Mouse (Mus musculus): ENCODE data around the gene Phactr2. TPM values are rescaled to one million over a fixed set of nuclear protein-coding genes. Genes with fewer than 3 reads are reported as not detected.

Gene Phactr2
- polyA plus RNA-seq, 1 experiment from 2014 or later = 28.1 TPM

GRCm38 (mm10) chr10:13274699-13275098 is 199.5 kb downstream of the Phactr2 start:
- no peak overlapping the region for H3K4me3 ChIP-seq (ENCODE audit: inconsistent target)
- 95% methylated on average over 4 of the region's 4 CpGs for WGBS (ENCODE audit: missing documents)
- 0 out of 2 replicates have a peak overlapping the region, but pooled peaks have one; percentile 32 for H3K27ac ChIP-seq

GRCm38 (mm10) chr10:13273756-13274155 is 200.5 kb downstream of the Phactr2 start:
- H3K27ac ChIP-seq = peak overlapping the region; percentile 32
- H3K79me2 ChIP-seq (ENCODE audit: inconsistent target) = no peaks in the 10 kb centered on the region
- H3K36me3 ChIP-seq (ENCODE audit: inconsistent target) = no peaks in the 10 kb centered on the region
- 11% methylated on average over 1 of the region's 1 CpGs for WGBS (ENCODE audit: missing documents)
- H3K4me3 ChIP-seq (ENCODE audit: inconsistent target) = no peak overlapping the region

More at GRCm38 (mm10) chr10:13274699-13275098, 199.5 kb downstream of the Phactr2 start:
- Histone ChIP-seq H3K79me2 (ENCODE audit: inconsistent target) (no peaks in the 10 kb centered on the region), H3K36me3 (ENCODE audit: inconsistent target) (no peaks in the 10 kb centered on the region)

DNA sequence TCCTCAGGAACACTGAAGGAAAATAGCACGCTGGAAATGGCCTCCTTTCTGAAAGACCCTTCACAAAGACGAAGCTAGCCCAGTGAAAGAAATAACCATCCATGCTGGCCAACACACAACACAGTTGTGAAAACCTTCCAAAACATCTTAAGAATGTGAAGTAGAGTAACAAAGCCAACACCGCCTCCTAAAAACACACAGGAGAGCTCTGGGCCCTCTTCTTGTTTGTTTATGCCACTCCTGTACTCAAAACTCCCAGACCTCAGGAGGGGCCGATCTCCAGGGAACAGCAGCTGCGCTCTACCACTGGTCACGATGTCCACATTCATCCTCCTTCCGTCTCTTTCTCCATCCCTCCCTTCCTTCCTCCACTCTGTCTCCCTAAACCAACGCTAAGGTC is 202.5 kb downstream of the Phactr2 start:
- Histone ChIP-seq H3K27ac (no peak overlapping the region), H3K4me3 (ENCODE audit: inconsistent target) (no peak overlapping the region)
- WGBS (ENCODE audit: missing documents) = 94% methylated on average over 8 of the region's 8 CpGs

GRCm38 (mm10) chr10:13271099-13271498 is 203.1 kb downstream of the Phactr2 start:
- H3K27ac ChIP-seq = no peak overlapping the region
- no peaks in the 10 kb centered on the region for H3K79me2 ChIP-seq (ENCODE audit: inconsistent target)
- whole genome bisulfite sequencing (ENCODE audit: missing documents) = 89% methylated on average over 7 of the region's 7 CpGs
- no peak overlapping the region for H3K4me3 ChIP-seq (ENCODE audit: inconsistent target)
- no peaks in the 10 kb centered on the region for H3K36me3 ChIP-seq (ENCODE audit: inconsistent target)

More for the DNA sequence above, 202.5 kb downstream of the Phactr2 start:
- Histone ChIP-seq H3K36me3 (ENCODE audit: inconsistent target) (no peaks in the 10 kb centered on the region), H3K79me2 (ENCODE audit: inconsistent target) (no peaks in the 10 kb centered on the region)

DNA sequence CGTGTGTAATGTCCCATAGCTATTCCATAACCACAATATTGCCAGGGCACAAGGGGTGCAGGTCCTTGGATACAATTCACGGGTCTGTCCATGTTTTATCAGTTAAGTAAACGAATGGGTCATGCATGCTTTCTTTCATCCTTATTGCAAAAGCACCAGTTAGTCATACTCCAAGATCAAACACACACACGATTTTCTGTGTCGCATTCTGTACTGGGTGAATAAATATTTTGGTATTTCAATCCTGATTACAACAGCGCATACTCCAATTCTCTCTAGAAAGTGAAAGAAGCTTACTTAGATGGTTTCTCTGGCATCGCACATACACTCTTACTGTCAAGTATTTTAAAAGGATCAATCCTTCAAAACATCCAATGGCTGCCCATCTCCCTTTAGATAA is 203.9 kb downstream of the Phactr2 start:
- Histone ChIP-seq H3K4me3 (ENCODE audit: inconsistent target) (no peak overlapping the region), H3K79me2 (ENCODE audit: inconsistent target) (no peaks in the 10 kb centered on the region), H3K27ac (no peak overlapping the region), H3K36me3 (ENCODE audit: inconsistent target) (no peaks in the 10 kb centered on the region)
- WGBS (ENCODE audit: missing documents) = 89% methylated on average over 7 of the region's 7 CpGs

GRCm38 (mm10) chr10:13259251-13259650 is 215.0 kb downstream of the Phactr2 start:
- H3K27ac ChIP-seq = no peak overlapping the region
- no peaks in the 10 kb centered on the region for H3K36me3 ChIP-seq (ENCODE audit: inconsistent target)
- 100% methylated on average over 3 of the region's 3 CpGs for WGBS (ENCODE audit: missing documents)
- no peaks in the 10 kb centered on the region for H3K79me2 ChIP-seq (ENCODE audit: inconsistent target)
- H3K4me3 ChIP-seq (ENCODE audit: inconsistent target) = no peak overlapping the region

DNA sequence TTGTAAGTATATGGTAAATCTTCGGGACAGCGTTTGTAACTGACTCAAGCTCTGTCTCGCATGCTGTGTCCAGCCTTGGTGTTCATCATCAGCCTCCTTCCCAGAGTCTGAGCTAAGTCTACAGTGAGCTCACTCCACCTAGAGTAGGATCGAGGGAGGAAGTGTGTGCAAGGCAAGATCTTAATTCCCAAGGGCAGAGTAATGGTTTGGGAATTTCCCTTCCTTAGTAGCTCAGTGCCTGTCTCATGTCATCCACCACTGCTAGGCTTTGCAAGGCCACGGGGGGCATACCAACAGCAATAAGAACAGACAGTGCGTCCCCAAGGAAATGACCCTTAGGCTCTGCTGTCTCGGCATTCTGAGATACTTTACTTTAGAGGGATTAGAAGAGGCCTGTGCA is 218.0 kb downstream of the Phactr2 start:
- no peaks in the 10 kb centered on the region for H3K79me2 ChIP-seq (ENCODE audit: inconsistent target)
- H3K4me3 ChIP-seq (ENCODE audit: inconsistent target) = no peak overlapping the region
- WGBS (ENCODE audit: missing documents) = 94% methylated on average over 7 of the region's 7 CpGs
- H3K36me3 ChIP-seq (ENCODE audit: inconsistent target) = 0 out of 2 replicates have a peak, but pooled peaks cover 5% of the 10 kb centered on the region
- H3K27ac ChIP-seq = no peak overlapping the region

DNA sequence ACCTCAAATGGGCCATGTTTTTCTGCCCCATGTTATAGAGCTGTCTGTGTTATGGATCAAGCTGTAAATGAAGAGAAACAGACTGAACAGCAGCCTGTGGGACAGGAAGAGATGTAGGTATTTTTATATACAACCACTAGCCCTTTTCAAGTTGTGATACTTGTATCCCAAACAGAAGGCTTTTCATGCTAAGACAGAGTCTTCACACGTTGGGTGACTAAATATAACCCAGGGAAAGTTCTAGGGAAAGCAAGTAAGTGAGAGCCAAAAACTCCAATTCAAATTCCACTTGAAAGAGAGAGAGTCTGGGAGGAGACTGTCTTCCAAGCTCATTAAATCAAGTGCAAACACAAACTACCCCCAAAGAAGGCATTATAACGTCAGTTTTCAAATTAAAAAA is 223.9 kb downstream of the Phactr2 start:
- H3K4me3 ChIP-seq (ENCODE audit: inconsistent target) = no peak overlapping the region
- peaks cover 17% of the 10 kb centered on the region for H3K36me3 ChIP-seq (ENCODE audit: inconsistent target)
- H3K27ac ChIP-seq = no peak overlapping the region
- 91% methylated on average over 1 of the region's 2 CpGs for WGBS (ENCODE audit: missing documents)
- H3K79me2 ChIP-seq (ENCODE audit: inconsistent target) = no peaks in the 10 kb centered on the region

DNA sequence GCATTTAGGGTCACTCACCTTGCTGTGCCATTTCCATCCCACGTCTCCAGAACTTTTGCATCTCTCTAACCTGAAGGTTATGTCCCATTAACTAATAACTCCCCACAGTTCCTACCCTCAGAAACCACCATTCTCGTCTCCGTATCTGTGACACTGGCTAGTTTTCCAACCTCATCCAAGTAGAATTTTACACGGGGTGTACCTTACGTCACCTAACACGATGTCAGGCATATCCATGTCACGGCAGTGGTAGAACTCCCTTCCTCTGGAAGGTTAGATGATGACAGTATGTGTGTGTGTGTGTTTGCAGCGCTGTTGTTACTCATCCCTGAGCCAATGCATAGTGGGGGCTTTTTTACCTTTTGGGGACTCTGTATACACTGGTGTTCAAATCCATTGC is 225.1 kb downstream of the Phactr2 start:
- WGBS (ENCODE audit: missing documents) = 99% methylated on average over 8 of the region's 8 CpGs
- Histone ChIP-seq H3K79me2 (ENCODE audit: inconsistent target) (no peaks in the 10 kb centered on the region), H3K27ac (no peak overlapping the region), H3K36me3 (ENCODE audit: inconsistent target) (peaks cover 23% of the 10 kb centered on the region), H3K4me3 (ENCODE audit: inconsistent target) (no peak overlapping the region)

DNA sequence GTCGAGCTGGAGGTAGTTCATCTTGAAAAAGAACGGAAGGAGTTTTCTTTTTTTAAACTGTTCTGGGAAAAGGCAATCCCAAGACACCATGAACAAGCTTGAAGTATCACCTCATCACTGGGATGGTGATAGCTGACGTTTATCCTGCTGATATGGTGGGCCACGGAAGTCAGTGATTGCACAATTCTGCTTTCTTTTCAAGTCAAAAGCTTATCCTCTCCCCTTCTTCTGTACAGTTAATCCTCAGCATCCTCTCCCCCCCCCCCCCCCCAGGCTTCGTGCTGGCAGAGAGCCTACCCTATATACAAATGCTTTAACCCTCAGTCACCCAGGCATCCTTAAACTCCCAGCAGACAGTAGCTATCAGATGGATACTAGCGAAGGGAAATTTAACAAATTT is 228.5 kb downstream of the Phactr2 start:
- H3K36me3 ChIP-seq (ENCODE audit: inconsistent target) = peaks cover 20% of the 10 kb centered on the region
- H3K27ac ChIP-seq = no peak overlapping the region
- WGBS (ENCODE audit: missing documents) = 79% methylated on average over 6 of the region's 6 CpGs
- no peak overlapping the region for H3K4me3 ChIP-seq (ENCODE audit: inconsistent target)
- no peaks in the 10 kb centered on the region for H3K79me2 ChIP-seq (ENCODE audit: inconsistent target)

DNA sequence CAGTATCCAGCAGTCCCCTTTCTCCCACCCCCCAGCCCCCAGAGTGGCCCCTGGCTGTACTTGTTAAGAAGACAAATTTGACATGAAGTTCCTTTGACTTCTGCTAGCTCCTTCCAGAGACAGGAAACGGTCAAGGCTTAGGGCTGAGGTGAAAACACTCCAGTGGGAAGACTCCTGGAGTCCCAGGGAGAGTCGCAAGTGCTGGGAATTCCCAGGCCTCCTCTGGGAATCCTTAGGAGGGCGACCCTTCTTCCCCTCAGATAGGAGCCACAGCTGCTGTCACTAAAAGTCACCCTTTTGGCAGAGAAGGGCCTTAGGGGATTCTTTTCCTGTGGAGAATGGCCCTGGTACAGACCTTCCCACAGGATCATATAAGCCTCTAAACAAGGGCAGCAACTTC is 230.0 kb downstream of the Phactr2 start:
- H3K79me2 ChIP-seq (ENCODE audit: inconsistent target) = no peaks in the 10 kb centered on the region
- WGBS (ENCODE audit: missing documents) = 93% methylated on average over 3 of the region's 3 CpGs
- H3K4me3 ChIP-seq (ENCODE audit: inconsistent target) = no peak overlapping the region
- peaks cover 20% of the 10 kb centered on the region for H3K36me3 ChIP-seq (ENCODE audit: inconsistent target)
- H3K27ac ChIP-seq = no peak overlapping the region

- peaks cover 15% of the 10 kb centered on the region; the same call in 1 of the 2 replicates for H3K36me3 ChIP-seq (ENCODE audit: inconsistent target)
- H3K79me2 ChIP-seq (ENCODE audit: inconsistent target) = no peaks in the 10 kb centered on the region
- H3K27ac ChIP-seq = no peak overlapping the region
- no peak overlapping the region for H3K4me3 ChIP-seq (ENCODE audit: inconsistent target)
- WGBS (ENCODE audit: missing documents) = 69% methylated on average over 4 of the region's 4 CpGs
These were observed 233.8 kb downstream of the Phactr2 start for GRCm38 (mm10) chr10:13240431-13240830.

GRCm38 (mm10) chr10:13238188-13238587 is 236.0 kb downstream of the Phactr2 start:
- Histone ChIP-seq H3K79me2 (ENCODE audit: inconsistent target) (no peaks in the 10 kb centered on the region), H3K36me3 (ENCODE audit: inconsistent target) (peaks cover 14% of the 10 kb centered on the region; the same call in 1 of the 2 replicates), H3K27ac (no peak overlapping the region), H3K4me3 (ENCODE audit: inconsistent target) (no peak overlapping the region)
- WGBS (ENCODE audit: missing documents) = 97% methylated on average over 4 of the region's 4 CpGs

GRCm38 (mm10) chr10:13236866-13237265 is 237.3 kb downstream of the Phactr2 start:
- Histone ChIP-seq H3K27ac (no peak overlapping the region), H3K4me3 (ENCODE audit: inconsistent target) (no peak overlapping the region), H3K79me2 (ENCODE audit: inconsistent target) (no peaks in the 10 kb centered on the region), H3K36me3 (ENCODE audit: inconsistent target) (peaks cover 20% of the 10 kb centered on the region; the same call in 1 of the 2 replicates)
- WGBS (ENCODE audit: missing documents) = 100% methylated on average over 5 of the region's 5 CpGs

DNA sequence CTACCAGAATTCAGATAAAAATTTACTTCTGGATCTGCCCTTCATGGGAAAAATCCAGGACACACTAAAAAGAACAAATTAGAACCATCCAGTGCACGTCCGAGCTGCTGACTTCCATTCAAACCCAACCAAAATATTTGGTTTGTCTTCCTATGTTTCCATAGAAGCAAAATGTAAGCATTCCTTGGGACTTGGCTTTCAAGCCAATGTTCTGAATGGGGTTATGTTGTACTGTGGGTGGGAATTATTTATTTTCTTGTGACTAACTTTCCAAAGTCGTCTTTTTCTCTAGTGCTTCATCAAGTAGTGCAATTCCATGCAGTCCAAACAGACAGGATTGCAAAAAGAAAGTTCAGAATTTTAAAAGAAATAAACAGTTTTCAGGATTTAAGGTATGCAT is 239.7 kb downstream of the Phactr2 start:
- 98% methylated on average over 3 of the region's 3 CpGs for WGBS (ENCODE audit: missing documents)
- Histone ChIP-seq H3K79me2 (ENCODE audit: inconsistent target) (no peaks in the 10 kb centered on the region), H3K4me3 (ENCODE audit: inconsistent target) (no peak overlapping the region), H3K27ac (no peak overlapping the region), H3K36me3 (ENCODE audit: inconsistent target) (peaks cover 20% of the 10 kb centered on the region; the same call in 1 of the 2 replicates)

GRCm38 (mm10) chr10:13233941-13234340 is 240.3 kb downstream of the Phactr2 start:
- H3K36me3 ChIP-seq (ENCODE audit: inconsistent target) = peaks cover 20% of the 10 kb centered on the region; the same call in 1 of the 2 replicates
- 91% methylated on average over 10 of the region's 10 CpGs for WGBS (ENCODE audit: missing documents)
- no peak overlapping the region for H3K4me3 ChIP-seq (ENCODE audit: inconsistent target)
- H3K79me2 ChIP-seq (ENCODE audit: inconsistent target) = no peaks in the 10 kb centered on the region
- H3K27ac ChIP-seq = no peak overlapping the region
